Mouse (Mus musculus): ENCODE measurements around the gene Trpv3. TPM values are rescaled to one million over a fixed set of nuclear protein-coding genes. Genes with fewer than 3 reads are reported as not detected.
"Not testable (repeated sequence)": the region's sequence is repeated elsewhere in the genome, so short reads cannot be mapped to it uniquely, and the experiment has no call there.

The Trpv3 gene
- polyA plus RNA-seq, 1 experiment: not detected

DNA sequence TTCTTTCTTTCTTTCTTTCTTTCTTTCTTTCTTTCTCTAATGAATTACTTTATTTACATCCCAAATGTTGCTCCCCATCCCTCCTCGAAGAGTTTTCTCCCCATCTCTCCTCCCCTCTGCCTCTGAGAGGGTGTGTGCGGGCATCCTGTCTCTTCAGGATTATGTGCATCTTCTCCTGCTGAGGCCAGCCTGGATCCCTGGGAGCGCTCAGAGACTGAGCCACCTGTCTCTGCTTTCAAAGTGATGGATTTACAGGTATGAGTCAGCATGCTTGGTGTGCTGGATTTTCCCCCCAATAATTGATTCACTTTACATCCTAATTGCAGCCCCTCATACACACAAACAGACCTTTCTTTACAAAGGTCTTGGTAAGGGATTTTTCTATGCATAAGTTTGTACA is 48.8 kb downstream of the Trpv3 start:
- 67% methylated on average over 3 of the region's 3 CpGs for WGBS
- no peak overlapping the region for H3K4me3 ChIP-seq (replicated peaks; ENCODE audit: control insufficient read depth, low read depth, low read length)
- H3K27ac ChIP-seq (ENCODE audit: control insufficient read depth, insufficient read depth, low read depth, low read length, poor library complexity): no peak overlapping the region
- TF ChIP-seq CTCF (IDR thresholded peaks at IDR 0.05; ENCODE audit: control insufficient read depth, insufficient read depth, low read length) (no peak), POLR2A (IDR thresholded peaks at IDR 0.05; ENCODE audit: borderline replicate concordance, control insufficient read depth, low read depth, low read length) (no peak)
- H3K4me1 ChIP-seq (ENCODE audit: control insufficient read depth, insufficient read depth, low read length): no peaks in the 10 kb centered on the region

DNA sequence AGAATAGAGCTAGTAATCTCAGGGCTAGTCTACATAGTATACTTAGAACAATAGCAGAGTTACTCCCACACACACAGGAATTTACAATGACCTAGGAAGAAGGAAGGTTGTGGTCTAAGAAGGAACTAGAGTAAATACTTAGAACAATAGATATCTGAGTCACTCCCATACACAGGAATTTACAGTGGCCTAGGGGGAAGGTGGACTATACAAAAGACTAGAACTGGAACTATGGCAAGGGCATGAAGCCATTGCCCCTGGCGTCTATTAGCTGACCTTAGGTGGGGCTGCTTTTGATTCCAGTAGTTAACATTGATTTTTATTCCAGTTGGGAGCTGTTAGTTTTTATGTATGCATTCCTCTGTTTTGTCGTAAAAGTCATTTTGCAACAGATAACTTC is 51.4 kb downstream of the Trpv3 start:
- not testable (repeated sequence) for H3K4me1 ChIP-seq (ENCODE audit: control insufficient read depth, insufficient read depth, low read length)
- 76% methylated on average over 2 of the region's 2 CpGs for WGBS

DNA sequence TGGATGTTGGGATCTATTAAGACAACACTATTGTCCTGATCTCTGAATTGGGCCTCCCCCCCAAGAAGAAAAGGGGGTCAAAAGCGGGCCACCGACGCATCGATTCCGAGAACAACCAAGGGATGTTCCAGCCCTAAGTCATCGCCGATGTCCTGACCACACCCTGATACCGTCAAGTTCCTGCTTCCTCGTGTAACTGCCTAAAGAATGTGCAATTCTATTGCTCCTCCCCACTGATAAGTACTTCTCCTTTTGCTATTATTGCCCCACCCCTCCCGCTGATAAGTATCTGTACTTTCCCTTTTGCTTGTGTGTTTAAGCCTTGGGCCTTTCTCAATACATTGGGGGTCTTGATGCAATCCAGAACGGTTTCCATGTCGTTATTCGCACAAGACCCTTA is 53.9 kb downstream of the Trpv3 start:
- not testable (repeated sequence) for H3K4me1 ChIP-seq (ENCODE audit: control insufficient read depth, insufficient read depth, low read length); H3K4me3 ChIP-seq (replicated peaks; ENCODE audit: control insufficient read depth, low read depth, low read length); H3K27ac ChIP-seq (ENCODE audit: control insufficient read depth, insufficient read depth, low read depth, low read length, poor library complexity)
- 72% methylated on average over 13 of the region's 13 CpGs for WGBS

More for the DNA sequence above, 51.4 kb downstream of the Trpv3 start:
- not testable (repeated sequence) for H3K27ac ChIP-seq (ENCODE audit: control insufficient read depth, insufficient read depth, low read depth, low read length, poor library complexity); H3K4me3 ChIP-seq (replicated peaks; ENCODE audit: control insufficient read depth, low read depth, low read length)

DNA sequence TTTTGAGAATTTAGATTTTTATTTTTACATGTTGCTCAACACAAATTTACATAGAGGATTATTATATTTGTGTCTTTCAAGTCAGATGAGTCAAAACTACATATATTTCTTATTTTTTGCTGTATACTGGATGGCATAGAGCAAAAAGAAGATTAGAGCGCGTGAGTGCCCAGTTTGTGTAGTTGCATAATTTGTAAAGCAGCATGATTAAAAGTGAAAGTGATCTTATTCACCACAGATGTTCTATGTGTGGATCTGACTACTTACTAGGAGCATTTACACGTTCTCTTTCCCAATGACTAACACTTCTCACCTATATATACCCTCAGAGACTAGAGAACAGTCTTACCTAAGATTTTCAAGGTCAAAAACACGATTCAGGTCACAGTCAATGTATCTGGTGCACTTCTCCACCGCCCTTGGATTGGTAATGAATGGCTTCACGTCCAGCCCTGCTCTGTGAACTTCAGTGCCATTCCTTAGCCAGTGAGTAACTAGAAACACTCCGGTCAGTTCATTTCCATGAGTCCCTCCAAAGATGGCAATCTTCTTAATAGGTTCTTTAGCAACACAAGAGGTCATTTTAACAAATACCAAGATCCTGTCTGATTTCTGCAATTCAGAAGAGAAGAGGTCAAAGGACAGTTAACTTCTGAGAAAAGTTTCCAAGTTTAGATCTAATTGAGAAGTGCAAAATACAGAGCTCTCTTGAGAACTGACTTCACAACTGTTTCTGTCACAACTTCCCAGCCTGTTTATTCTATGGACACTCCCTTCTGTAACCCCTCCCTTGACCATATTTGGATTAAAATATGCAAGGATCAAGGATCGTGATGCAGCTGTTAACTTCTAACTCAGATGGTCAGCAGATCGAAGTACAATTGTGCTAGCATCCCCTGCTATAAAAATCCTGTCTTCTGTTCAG is 57.0 kb downstream of the Trpv3 start:
- H3K4me3 ChIP-seq (replicated peaks; ENCODE audit: control insufficient read depth, low read depth, low read length): no peak overlapping the region
- no peak overlapping the region for H3K27ac ChIP-seq (ENCODE audit: control insufficient read depth, insufficient read depth, low read depth, low read length, poor library complexity)

DNA sequence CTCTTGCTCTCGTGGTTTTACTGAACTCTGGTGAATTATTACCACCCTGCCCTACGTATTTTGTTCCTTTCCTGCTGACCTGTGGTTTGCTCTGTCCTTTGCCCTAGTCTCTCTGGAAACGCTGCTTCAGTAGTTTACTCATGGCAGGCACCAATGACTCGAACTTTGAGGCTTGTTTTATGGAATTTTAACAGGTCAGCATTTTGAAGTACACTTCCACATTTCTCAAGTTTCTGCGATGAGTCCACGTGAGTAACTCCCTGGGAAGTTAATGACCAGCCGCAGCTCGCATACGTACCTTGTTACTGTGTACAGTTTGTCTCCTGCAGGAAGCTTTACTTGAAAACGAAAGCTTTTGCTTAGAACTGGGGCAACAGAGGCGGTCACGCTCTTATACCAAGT is 59.3 kb downstream of the Trpv3 start:
- TF ChIP-seq POLR2A (IDR thresholded peaks at IDR 0.05; ENCODE audit: borderline replicate concordance, control insufficient read depth, low read depth, low read length): no peak

More for the DNA sequence above, 57.0 kb downstream of the Trpv3 start:
- TF ChIP-seq POLR2A (IDR thresholded peaks at IDR 0.05; ENCODE audit: borderline replicate concordance, control insufficient read depth, low read depth, low read length) (no peak), CTCF (IDR thresholded peaks at IDR 0.05; ENCODE audit: control insufficient read depth, insufficient read depth, low read length) (no peak)
- WGBS: 59% methylated on average over 9 of the region's 9 CpGs
- H3K4me1 ChIP-seq (ENCODE audit: control insufficient read depth, insufficient read depth, low read length): no peaks in the 10 kb centered on the region

DNA sequence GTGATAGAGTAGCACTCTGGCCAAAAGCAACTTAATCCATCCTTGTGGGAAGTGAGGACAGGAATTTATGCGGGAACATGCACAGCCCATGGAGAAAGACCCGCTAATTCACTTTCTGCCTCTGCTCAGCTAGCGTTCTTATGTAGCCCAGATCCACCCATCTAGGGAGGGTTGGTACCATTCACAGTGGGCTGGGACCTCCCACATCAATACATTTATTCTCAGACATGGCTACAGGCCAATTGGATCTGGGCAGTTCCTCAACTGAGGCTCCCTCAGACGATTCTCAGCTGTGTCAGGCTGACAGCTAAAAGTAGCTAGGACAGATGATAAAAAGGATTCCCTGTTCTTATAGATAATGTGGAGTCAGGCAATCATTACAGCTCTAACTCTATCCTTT is 60.2 kb downstream of the Trpv3 start:
- TF ChIP-seq CTCF (IDR thresholded peaks at IDR 0.05; ENCODE audit: control insufficient read depth, insufficient read depth, low read length) (no peak), POLR2A (IDR thresholded peaks at IDR 0.05; ENCODE audit: borderline replicate concordance, control insufficient read depth, low read depth, low read length) (no peak)
- H3K27ac ChIP-seq (ENCODE audit: control insufficient read depth, insufficient read depth, low read depth, low read length, poor library complexity): no peak overlapping the region

More for the DNA sequence above, 59.3 kb downstream of the Trpv3 start:
- no peaks in the 10 kb centered on the region for H3K4me1 ChIP-seq (ENCODE audit: control insufficient read depth, insufficient read depth, low read length)
- H3K4me3 ChIP-seq (replicated peaks; ENCODE audit: control insufficient read depth, low read depth, low read length): no peak overlapping the region
- WGBS: 16% methylated on average over 12 of the region's 12 CpGs
- H3K27ac ChIP-seq (ENCODE audit: control insufficient read depth, insufficient read depth, low read depth, low read length, poor library complexity): no peak overlapping the region

DNA sequence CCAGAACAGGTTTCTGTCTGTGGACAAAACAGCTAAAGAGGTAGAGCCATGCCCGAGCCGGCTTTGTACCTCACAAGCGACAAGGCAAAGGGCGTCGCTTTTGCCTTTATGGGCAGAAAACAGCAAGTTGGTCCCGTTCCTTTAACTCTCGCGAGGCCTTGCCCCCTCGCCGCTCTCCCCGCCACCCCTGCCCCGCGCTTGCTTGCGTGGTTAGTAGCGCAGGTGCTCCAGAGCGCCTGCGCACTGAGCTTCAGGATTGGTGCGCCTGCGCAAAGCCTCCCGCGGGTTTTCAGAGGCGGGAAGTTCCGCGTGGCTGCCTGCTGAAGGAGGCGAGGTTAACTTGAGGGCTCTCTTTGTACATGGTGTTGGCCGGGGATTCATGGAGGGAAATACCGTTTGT is 62.3 kb downstream of the Trpv3 start, which contains the start of the genes Aspa, Gm49340 and Spata22:
Aspa (minus strand) TSS at position 155 of the 400 bp plus-strand sequence.
Gm49340 (plus strand) TSS at position 300 of the 400 bp plus-strand sequence.
Spata22 (plus strand) TSS at position 300 of the 400 bp plus-strand sequence.
- TF ChIP-seq POLR2A (IDR thresholded peaks at IDR 0.05; ENCODE audit: borderline replicate concordance, control insufficient read depth, low read depth, low read length): no peak
- no peak for TF ChIP-seq CTCF (IDR thresholded peaks at IDR 0.05; ENCODE audit: control insufficient read depth, insufficient read depth, low read length)
- no peak within 1 kb of the TSS for H3K27ac ChIP-seq (ENCODE audit: control insufficient read depth, insufficient read depth, low read depth, low read length, poor library complexity)

More for the DNA sequence above, 60.2 kb downstream of the Trpv3 start:
- H3K4me1 ChIP-seq (ENCODE audit: control insufficient read depth, insufficient read depth, low read length): no peaks in the 10 kb centered on the region
- H3K4me3 ChIP-seq (replicated peaks; ENCODE audit: control insufficient read depth, low read depth, low read length): no peak overlapping the region
- WGBS: 68% methylated on average over 4 of the region's 4 CpGs

DNA sequence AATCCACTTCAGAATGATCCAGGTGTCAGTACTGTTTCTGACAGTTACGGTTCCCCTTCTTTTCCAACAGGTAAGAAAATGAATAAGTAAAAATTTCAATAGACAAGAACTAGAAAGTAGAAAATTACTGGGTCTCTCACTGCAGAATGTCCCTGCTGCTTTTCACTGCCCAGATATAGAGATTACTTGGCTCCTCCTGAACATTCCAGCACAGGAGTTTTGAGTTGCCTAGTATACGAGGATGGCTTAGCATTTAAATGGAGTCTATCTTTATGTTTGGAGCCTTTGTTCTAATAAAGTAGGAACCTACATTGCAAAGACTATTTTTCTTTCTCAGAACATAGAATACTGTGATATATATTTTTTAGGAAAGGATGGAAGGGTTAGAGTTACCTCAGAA is 66.2 kb downstream of the Trpv3 start:
- H3K27ac ChIP-seq (ENCODE audit: control insufficient read depth, insufficient read depth, low read depth, low read length, poor library complexity): no peak overlapping the region
- 71% methylated on average over 2 of the region's 2 CpGs for WGBS
- no peaks in the 10 kb centered on the region for H3K4me1 ChIP-seq (ENCODE audit: control insufficient read depth, insufficient read depth, low read length)
- H3K4me3 ChIP-seq (replicated peaks; ENCODE audit: control insufficient read depth, low read depth, low read length): no peak overlapping the region
- TF ChIP-seq POLR2A (IDR thresholded peaks at IDR 0.05; ENCODE audit: borderline replicate concordance, control insufficient read depth, low read depth, low read length) (no peak), CTCF (IDR thresholded peaks at IDR 0.05; ENCODE audit: control insufficient read depth, insufficient read depth, low read length) (no peak)

More for the DNA sequence above, 62.3 kb downstream of the Trpv3 start, which contains the start of the genes Aspa, Gm49340 and Spata22:
- H3K4me3 ChIP-seq (replicated peaks; ENCODE audit: control insufficient read depth, low read depth, low read length): no peak within 1 kb of the TSS
- H3K4me1 ChIP-seq (ENCODE audit: control insufficient read depth, insufficient read depth, low read length): no peaks in the 10 kb centered on the region
- 83% methylated on average over 27 of the region's 27 CpGs for WGBS
